Mouse (Mus musculus): ENCODE data around the gene Slc5a2. TPM values are rescaled to one million over a fixed set of nuclear protein-coding genes. Genes with fewer than 3 reads are reported as not detected.

The Slc5a2 gene
- total RNA-seq (2023; ENCODE audit: inconsistent age), result not detected in 4 replicates

DNA sequence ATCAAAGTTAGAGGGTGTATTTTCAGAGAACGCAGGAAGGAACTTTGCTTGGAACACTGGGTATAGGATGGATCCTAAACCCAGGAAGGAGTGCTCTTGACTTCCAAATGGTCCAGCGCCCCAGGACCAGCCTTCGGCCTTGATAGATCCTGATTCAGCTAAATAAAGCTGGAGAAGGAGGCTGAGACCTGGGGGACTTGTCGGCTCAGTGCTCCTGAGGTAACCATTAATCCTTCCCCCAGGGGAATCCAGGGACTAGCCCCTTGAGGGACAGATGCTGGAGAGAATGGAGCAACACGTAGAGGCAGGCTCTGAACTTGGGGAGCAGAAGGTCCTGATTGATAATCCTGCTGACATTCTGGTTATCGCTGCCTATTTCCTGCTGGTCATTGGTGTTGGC is at the start of gene Slc5a2:
TSS of gene Slc5a2 (plus strand) at position 247 of the 400 bp plus-strand sequence.

DNA sequence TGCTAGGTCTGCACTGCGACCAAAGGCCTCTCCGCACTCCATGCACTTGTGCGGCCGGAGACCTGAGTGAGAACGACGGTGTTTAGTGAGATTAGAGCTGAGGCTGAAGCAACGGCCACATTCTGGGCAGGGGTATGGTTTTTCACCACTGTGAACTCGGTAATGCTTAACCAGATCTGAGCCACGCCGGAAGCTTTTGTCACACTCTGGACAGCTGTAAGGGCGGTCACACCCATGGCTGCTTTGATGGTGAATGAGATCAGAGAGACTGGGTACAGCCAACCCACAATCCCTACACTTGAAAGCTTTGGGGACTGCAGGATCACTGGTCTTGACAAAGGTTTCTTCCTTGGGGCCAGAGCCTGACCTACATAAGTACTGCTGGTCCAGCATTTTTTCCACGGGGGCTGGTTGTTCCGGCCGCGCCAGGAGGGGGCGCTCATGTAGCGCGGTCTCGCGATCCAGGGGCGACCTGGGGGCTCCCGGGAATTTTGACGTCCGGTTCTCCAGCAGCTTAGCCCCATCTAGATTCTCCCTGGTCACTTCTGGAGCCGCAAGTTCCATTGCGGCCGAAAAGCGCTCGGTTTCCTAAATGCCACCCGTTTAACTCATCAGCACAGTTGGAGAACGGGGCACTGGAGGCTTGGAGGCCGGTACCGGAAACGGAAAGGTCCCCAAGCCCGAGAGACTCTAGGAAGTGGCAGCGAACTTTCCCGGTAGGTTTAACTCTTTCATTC is 28.4 kb upstream of the Slc5a2 start, which contains the start of gene Armc5:
TSS of gene Armc5 (plus strand) at position 487 of the 737 bp plus-strand sequence.

GRCm38 (mm10) chr7:128237927-128238778 is 27.3 kb upstream of the Slc5a2 start, which contains the start of gene 9130023H24Rik:
TSS of gene 9130023H24Rik (minus strand) at chr7:128238031.

GRCm38 (mm10) chr7:128246496-128247391 is 18.7 kb upstream of the Slc5a2 start, which contains the start of gene Tgfb1i1:
TSS of gene Tgfb1i1 (plus strand) at chr7:128246812.

GRCm38 (mm10) chr7:128297617-128298480 is 32.4 kb downstream of the Slc5a2 start, which contains the start of gene BC017158:
TSS of gene BC017158 (minus strand) at chr7:128298170.

Other genes with a start within 250 kb of the Slc5a2 start
- gene Itgam, start 203.0 kb upstream of the Slc5a2 start, total RNA-seq (2023; ENCODE audit: inconsistent age), result 1.6 to 3.3 TPM (median 2.1 TPM) in 4 replicates
- gene Gm49368, start 203.0 kb upstream of the Slc5a2 start, total RNA-seq (2023; ENCODE audit: inconsistent age), result not detected in 4 replicates
- gene Itgax, start 136.1 kb upstream of the Slc5a2 start, total RNA-seq (2023; ENCODE audit: inconsistent age), result 1.5 to 3.1 TPM (median 2.0 TPM) in 4 replicates
- 3.3 to 8.8 TPM (median 6.4 TPM) in 4 replicates for gene Itgad, start 111.3 kb upstream of the Slc5a2 start, total RNA-seq (2023; ENCODE audit: inconsistent age)
- not detected in 4 replicates for gene Cox6a2, start 59.3 kb upstream of the Slc5a2 start, total RNA-seq (2023; ENCODE audit: inconsistent age)
- gene Armc5, start 28.3 kb upstream of the Slc5a2 start, total RNA-seq (2023; ENCODE audit: inconsistent age), result 27.8 to 32.3 TPM (median 31.6 TPM) in 4 replicates
- gene 9130023H24Rik, start 27.6 kb upstream of the Slc5a2 start, total RNA-seq (2023; ENCODE audit: inconsistent age), result 4.1 to 4.6 TPM (median 4.3 TPM) in 4 replicates
- 2.6 to 4.1 TPM (median 3.0 TPM) in 4 replicates for gene Tgfb1i1, start 18.8 kb upstream of the Slc5a2 start, total RNA-seq (2023; ENCODE audit: inconsistent age)
- gene BC017158, start 32.5 kb downstream of the Slc5a2 start, total RNA-seq (2023; ENCODE audit: inconsistent age), result 24.6 to 29.5 TPM (median 28.1 TPM) in 4 replicates
- gene Rgs10, start 153.1 kb downstream of the Slc5a2 start, total RNA-seq (2023; ENCODE audit: inconsistent age), result 28.3 to 36.7 TPM (median 31.9 TPM) in 4 replicates
- gene Tial1, start 196.1 kb downstream of the Slc5a2 start, total RNA-seq (2023; ENCODE audit: inconsistent age), result 151 to 155 TPM (median 152 TPM) in 4 replicates